Mouse (Mus musculus) embryonic facial prominence, embryonic 13.5 days (tissue): ENCODE data around the gene Cbll1. TPM values are rescaled to one million over a fixed set of nuclear protein-coding genes. Genes with fewer than 3 reads are reported as not detected.

Experiments
- ATAC-seq: fragments of 200-750 bp; cut with Nextera tagmentation; 2 replicates; pipeline ENCODE4 v1.8.0; 2017; ENCODE audit warnings: low read depth; ENCODE audit not compliant: insufficient number of reproducible peaks, insufficient read depth, low FRiP score, low TSS enrichment
- H3K27ac ChIP-seq: fragments of 300-500 bp; sonication (generic); 2 replicates; pipeline ENCODE4 v1.5.1; 2015; ENCODE audit warnings: moderate library complexity, mild to moderate bottlenecking, inconsistent platforms
- H3K27me3 ChIP-seq: fragments of 300-500 bp; sonication (generic); 2 replicates; pipeline ENCODE4 v1.6.1; 2015; ENCODE audit warnings: mild to moderate bottlenecking, inconsistent platforms
- H3K36me3 ChIP-seq: fragments of 300-500 bp; sonication (generic); 2 replicates; pipeline ENCODE4 v1.6.1; 2015; ENCODE audit warnings: mild to moderate bottlenecking, inconsistent platforms
- H3K4me1 ChIP-seq: fragments of 300-500 bp; sonication (generic); 2 replicates; pipeline ENCODE4 v1.6.1; 2015; ENCODE audit warnings: inconsistent platforms
- H3K4me2 ChIP-seq: fragments of 300-500 bp; sonication (generic); 2 replicates; pipeline ENCODE4 v1.6.1; 2015; ENCODE audit warnings: moderate library complexity, mild to moderate bottlenecking, inconsistent platforms
- H3K4me3 ChIP-seq: fragments of 300-500 bp; sonication (generic); 2 replicates; pipeline ENCODE4 v1.5.1; 2015; ENCODE audit warnings: mild to moderate bottlenecking, inconsistent platforms
- H3K9ac ChIP-seq: fragments of 300-500 bp; sonication (generic); 2 replicates; pipeline ENCODE4 v1.6.1; 2015; ENCODE audit warnings: mild to moderate bottlenecking, inconsistent platforms
- H3K9me3 ChIP-seq: fragments of 300-500 bp; sonication (generic); 2 replicates; pipeline ENCODE4 v1.6.1; 2016; ENCODE audit warnings: inconsistent platforms
- WGBS: fragments of 180-500 bp; shearing (Covaris S2); methylation state at CpG from one replicate; pipeline ENCODE4 v1.1.7; 2015; ENCODE audit warnings: mixed read lengths; 5-methylcytosine and 5-hydroxymethylcytosine counted together
- polyA plus RNA-seq: library from polyadenylated mRNA; unstranded; fragments of >200 nt; fragmentation: Nextera tagmentation; extraction: Ambion mirVana; gene quantifications from 2 replicates; pipeline ENCODE4 v1.2.1, GENCODE M21; 2015

The Cbll1 gene
- polyA plus RNA-seq, 1 experiment from 2014 or later, result 15.1 TPM

DNA sequence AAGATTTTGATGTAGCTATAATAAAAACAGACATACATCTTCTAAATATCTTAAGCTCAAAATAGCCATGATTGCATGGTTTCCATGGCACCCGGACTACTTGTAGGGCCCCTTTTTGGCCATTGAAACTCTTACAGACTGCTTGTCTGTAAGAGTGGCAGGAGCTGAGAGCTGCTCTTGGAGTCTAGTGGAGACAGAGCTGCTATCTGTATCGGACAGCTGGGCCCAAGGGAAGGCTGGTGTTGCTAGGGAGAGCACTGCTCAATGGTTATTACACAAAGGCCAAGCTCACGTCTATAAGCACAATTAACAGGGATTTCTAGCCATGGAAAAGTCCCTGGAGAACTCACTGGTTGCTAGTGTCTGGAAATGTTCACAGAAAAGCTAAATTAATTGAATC is 22.0 kb upstream of the Cbll1 start:
- Histone ChIP-seq H3K36me3 (no peaks in the 10 kb centered on the region), H3K9ac (no peak overlapping the region), H3K4me1 (peaks cover 11% of the 10 kb centered on the region; the same call in 1 of the 2 replicates), H3K27ac (no peak overlapping the region), H3K4me2 (no peak overlapping the region), H3K9me3 (no peaks in the 10 kb centered on the region), H3K27me3 (no peaks in the 10 kb centered on the region), H3K4me3 (no peak overlapping the region)
- 70% methylated on average over 3 of the region's 3 CpGs for WGBS
- ATAC-seq, result no peak

DNA sequence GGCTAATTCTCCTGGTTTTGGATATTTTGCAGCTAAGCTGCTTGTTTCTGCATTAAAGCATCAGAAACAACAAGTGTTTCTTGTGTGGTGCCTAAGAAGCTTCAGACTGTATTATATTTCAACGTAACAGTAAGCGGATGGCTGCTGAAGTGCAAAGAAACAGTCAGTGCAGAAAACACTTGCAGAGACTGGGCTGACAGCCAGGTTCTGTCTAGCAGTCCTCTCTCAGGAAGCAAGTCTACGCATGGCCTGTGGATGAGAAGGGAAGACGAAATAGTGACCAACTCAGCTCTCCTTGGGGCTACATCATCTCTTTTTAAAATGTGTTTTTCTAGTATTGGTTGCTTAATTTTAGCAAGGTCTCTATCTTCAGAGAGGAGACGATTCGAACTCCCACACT is 20.7 kb upstream of the Cbll1 start:
- 53% methylated on average over 6 of the region's 6 CpGs for WGBS
- ATAC-seq, result no peak
- H3K27me3 ChIP-seq, result no peaks in the 10 kb centered on the region

DNA sequence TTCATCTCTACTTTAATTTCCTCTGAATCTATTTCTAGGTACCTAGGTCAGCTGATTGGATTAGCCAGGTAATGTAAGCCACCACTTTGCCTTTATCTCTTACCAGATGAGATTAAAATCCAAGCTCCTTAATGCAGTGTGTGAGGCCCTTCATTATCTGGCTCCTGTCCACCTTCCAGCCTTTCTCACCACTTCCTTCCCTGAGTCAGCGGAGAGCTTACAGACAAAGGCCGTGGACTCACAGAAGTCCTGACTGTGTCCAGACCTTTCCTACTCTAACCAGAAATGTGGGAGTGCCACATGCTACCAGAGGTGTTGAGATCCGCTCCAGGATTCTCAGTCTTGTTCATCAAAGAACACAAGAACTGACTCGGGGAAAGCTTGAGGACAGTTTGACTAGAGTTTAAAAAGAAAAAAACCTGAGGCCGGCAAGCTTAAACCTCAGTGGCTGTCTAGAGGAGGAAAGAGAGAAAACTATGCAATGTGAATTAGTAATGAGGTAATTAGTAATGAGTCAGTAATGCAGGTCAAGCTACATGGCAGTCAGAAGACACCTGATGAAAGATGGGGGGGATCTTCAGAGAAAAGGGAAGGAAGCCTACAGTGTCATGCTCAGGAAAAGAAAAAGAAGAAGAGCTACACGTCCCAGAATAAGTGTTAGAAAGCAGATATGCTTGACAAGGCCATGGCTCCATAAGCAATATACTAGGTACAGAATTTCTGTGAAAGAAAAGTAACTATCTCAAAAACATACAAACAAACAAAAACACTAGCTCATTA is 14.5 kb upstream of the Cbll1 start:
- 74% methylated on average over 6 of the region's 6 CpGs for whole genome bisulfite sequencing

More for the DNA sequence above, 20.7 kb upstream of the Cbll1 start:
- no peaks in the 10 kb centered on the region for H3K9me3 ChIP-seq
- no peak overlapping the region for H3K4me3 ChIP-seq
- H3K36me3 ChIP-seq, result no peaks in the 10 kb centered on the region
- no peak overlapping the region for H3K27ac ChIP-seq
- H3K4me2 ChIP-seq, result no peak overlapping the region
- peaks cover 11% of the 10 kb centered on the region; the same call in 1 of the 2 replicates for H3K4me1 ChIP-seq
- no peak overlapping the region for H3K9ac ChIP-seq

DNA sequence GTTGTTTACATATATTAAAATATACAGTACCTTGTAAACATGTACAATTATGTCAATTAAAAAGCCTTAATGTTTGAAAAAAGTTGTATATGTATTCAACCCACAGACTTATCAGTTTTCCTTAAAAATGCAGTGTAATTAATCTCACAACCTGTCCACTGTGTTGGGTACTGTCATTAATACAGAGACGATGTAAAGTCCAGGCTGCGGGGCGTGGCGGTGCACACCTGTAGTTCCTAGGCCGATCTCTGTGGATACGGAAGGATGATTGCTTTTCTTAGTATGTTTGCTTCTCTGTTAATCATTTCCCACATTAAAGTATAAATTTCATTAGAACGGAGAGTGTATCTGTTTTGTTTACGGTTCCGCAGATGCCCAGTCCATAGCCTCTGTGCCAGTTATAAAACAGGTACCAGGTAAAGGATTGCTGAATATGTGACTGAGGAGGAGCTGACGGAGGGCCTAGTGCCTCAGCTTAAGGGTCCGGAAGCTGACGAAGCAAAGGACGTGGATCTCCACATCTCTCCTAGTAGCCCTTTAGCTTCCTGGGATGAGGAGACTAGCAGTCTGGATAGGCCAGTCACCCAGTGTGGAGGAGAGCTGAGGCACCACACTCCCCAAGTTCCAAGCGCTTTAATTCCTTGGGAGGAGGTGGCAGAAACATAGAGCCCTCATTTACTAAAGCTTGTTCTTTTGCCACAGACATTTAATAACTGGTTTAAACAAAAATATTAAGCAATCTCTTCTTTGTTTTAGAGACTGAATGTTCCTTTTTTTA is 13.4 kb upstream of the Cbll1 start:
- H3K4me3 ChIP-seq, result no peak overlapping the region
- no peaks in the 10 kb centered on the region for H3K9me3 ChIP-seq
- no peaks in the 10 kb centered on the region for H3K4me1 ChIP-seq
- H3K4me2 ChIP-seq, result no peak overlapping the region
- 90% methylated on average over 14 of the region's 14 CpGs for WGBS
- no peaks in the 10 kb centered on the region; the same call in 1 of the 2 replicates for H3K27me3 ChIP-seq
- no peak for ATAC-seq
- H3K27ac ChIP-seq, result no peak overlapping the region
- no peak overlapping the region for H3K9ac ChIP-seq
- no peaks in the 10 kb centered on the region for H3K36me3 ChIP-seq

More for the DNA sequence above, 14.5 kb upstream of the Cbll1 start:
- Histone ChIP-seq H3K27me3 (no peaks in the 10 kb centered on the region), H3K9me3 (no peaks in the 10 kb centered on the region), H3K36me3 (no peaks in the 10 kb centered on the region), H3K27ac (no peak overlapping the region), H3K4me3 (no peak overlapping the region), H3K4me2 (no peak overlapping the region), H3K9ac (no peak overlapping the region), H3K4me1 (no peaks in the 10 kb centered on the region)
- no peak for ATAC-seq

DNA sequence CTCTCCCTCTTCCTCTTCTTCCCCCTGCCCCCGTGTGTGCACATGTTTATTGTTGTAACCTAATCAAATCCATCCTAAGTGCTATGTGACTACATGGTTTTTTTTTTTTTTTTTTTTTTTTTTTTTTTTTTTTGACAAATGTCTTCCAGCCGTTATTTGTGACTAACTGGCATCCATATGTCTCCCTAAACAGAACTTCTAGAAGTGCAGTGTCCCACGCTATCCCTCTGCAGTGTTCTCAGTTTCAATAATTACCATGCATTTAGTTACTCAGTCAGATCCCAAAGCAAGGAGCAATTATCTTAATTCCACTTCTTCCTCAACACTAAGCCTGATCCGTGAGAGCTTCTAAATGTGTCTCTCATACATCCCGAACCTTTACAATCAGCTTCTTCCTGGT is 11.8 kb upstream of the Cbll1 start:
- no peak overlapping the region for H3K9ac ChIP-seq
- H3K36me3 ChIP-seq, result no peaks in the 10 kb centered on the region
- 9% methylated on average over 5 of the region's 5 CpGs for WGBS
- H3K27me3 ChIP-seq, result no peaks in the 10 kb centered on the region; the same call in 1 of the 2 replicates
- no peak for ATAC-seq
- H3K4me2 ChIP-seq, result no peak overlapping the region
- no peaks in the 10 kb centered on the region for H3K9me3 ChIP-seq
- H3K27ac ChIP-seq, result no peak overlapping the region
- H3K4me3 ChIP-seq, result no peak overlapping the region
- H3K4me1 ChIP-seq, result no peaks in the 10 kb centered on the region

DNA sequence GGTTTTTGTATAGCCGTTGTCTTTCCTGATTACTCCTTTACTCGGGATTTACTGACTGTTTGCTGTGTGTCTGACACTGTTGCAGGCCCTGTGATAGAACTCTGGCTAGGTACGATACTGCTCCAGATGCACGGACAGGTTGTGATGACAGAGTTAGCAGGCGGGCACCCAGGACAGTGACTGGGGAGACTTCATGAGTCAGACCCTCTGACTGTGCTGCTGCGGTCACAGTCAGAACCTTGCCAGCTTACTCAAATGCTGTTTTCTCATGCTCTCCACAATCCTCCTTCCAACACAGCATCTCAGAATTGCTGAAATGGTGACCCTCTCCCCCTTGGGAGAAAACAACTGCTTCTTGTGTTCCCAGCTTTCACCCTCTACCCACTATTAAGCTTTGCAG is 9.1 kb upstream of the Cbll1 start:
- peaks cover 6% of the 10 kb centered on the region; the same call in 1 of the 2 replicates for H3K27me3 ChIP-seq
- whole genome bisulfite sequencing, result 78% methylated on average over 6 of the region's 6 CpGs
- no peaks in the 10 kb centered on the region for H3K4me1 ChIP-seq
- ATAC-seq, result no peak
- H3K27ac ChIP-seq, result no peak overlapping the region
- H3K9ac ChIP-seq, result no peak overlapping the region
- H3K4me2 ChIP-seq, result no peak overlapping the region
- no peaks in the 10 kb centered on the region for H3K36me3 ChIP-seq
- H3K9me3 ChIP-seq, result no peaks in the 10 kb centered on the region
- H3K4me3 ChIP-seq, result no peak overlapping the region

DNA sequence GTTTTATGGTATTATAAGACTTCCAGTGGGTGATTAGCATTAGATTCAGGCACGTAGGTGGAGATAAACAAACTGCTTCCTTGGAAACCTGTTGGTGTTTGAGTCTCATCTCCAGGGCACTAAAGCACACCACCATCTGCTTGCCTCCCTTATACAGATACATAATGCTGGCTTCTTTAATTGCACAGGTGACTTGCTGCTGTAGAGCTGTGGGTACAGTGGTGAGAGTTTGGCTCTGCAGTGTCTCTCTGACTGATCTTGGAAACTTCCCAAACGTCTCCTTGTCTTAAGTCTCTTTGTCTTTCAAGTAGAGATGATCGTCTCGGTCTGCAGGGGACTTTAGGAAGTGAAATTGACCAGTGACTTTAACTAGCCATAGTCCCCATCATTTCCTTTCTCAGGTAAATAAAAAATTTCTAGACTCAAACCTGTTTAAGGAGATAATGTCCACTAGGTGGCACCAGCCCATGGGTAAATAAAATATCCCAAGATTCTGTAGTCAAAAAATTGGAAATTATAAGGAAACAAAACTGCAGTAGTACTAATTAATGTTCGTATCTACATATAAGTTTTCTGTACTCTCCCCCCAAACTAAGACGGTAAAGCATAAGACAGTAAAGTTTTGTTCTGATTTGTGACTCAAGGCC is 8.4 kb upstream of the Cbll1 start:
- H3K4me1 ChIP-seq, result no peaks in the 10 kb centered on the region
- no peak overlapping the region for H3K9ac ChIP-seq
- H3K27me3 ChIP-seq, result peaks cover 6% of the 10 kb centered on the region; the same call in 1 of the 2 replicates
- ATAC-seq, result no peak
- H3K27ac ChIP-seq, result no peak overlapping the region
- H3K9me3 ChIP-seq, result no peaks in the 10 kb centered on the region
- no peak overlapping the region for H3K4me2 ChIP-seq
- WGBS, result 42% methylated on average over 6 of the region's 6 CpGs
- H3K36me3 ChIP-seq, result no peaks in the 10 kb centered on the region
- no peak overlapping the region for H3K4me3 ChIP-seq

DNA sequence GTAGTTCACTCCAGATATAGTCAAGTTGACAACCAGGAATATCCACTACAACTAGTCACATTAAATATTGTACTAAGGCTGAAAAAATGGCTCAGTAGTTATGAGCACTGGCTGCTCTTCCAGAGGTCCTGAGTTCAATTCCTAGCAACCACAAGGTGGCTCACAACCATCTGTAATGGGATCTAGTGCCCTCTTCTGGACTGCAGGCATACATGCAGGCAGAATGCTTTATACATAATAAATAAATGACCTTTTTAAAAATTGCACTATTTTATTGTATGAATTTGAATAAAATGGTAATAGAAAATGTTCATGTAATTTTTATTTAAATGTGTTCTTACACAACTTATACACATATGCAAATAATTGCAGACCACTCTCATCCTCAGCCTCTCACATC is 3.8 kb upstream of the Cbll1 start:
- Histone ChIP-seq H3K9ac (no peak overlapping the region), H3K4me1 (peaks cover 7% of the 10 kb centered on the region), H3K27ac (no peak overlapping the region), H3K4me2 (no peak overlapping the region), H3K36me3 (no peaks in the 10 kb centered on the region), H3K4me3 (no peak overlapping the region), H3K9me3 (no peaks in the 10 kb centered on the region), H3K27me3 (peaks cover 6% of the 10 kb centered on the region; the same call in 1 of the 2 replicates)
- ATAC-seq, result no peak

DNA sequence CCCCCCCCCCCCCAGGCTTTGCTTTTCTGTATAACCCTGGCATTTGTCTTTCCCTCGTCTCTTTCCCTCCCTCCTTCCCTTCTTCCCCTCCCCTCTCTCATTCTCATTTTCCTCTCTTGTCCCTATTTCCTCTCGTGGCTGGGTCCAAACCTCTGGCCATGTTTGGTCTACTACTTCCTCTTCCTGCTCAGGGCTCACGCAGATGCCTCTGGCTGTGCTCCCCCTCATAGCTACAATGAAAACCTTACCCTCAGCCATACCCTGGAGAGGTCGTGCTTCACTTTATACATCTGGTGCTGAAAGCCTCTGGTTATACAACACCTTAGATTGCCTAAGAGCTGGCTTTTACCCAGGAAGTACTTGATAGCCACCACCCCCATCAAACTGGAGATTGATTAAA is 1.9 kb upstream of the Cbll1 start:
- 55% methylated on average over 4 of the region's 4 CpGs for WGBS
- Histone ChIP-seq H3K9me3 (no peaks in the 10 kb centered on the region), H3K36me3 (no peaks in the 10 kb centered on the region), H3K4me3 (no peak overlapping the region), H3K27me3 (peaks cover 6% of the 10 kb centered on the region; the same call in 1 of the 2 replicates), H3K9ac (no peak overlapping the region), H3K4me2 (no peak overlapping the region), H3K4me1 (peaks cover 14% of the 10 kb centered on the region), H3K27ac (no peak overlapping the region)
- ATAC-seq, result no peak

DNA sequence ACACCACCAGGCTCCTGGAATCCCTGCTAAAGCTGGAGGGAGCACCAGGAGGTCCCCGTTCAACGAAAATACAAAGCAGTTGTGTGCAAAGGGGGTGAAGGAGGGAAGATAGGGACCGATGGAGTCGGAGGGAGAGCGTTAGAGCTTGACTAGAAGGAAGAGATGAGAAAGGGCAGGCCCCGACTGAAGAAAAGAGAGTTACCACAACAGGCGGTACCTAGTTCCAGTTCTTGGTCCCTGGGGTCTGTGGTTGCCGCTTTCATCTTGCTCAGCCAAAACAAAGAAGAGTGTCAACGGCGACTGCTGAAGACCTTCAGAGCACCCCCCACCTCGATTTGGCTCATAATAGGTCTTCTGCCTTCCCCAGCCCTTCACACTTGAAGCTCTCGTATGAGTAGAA is 780 bp upstream of the Cbll1 start:
- peak overlapping the region; percentile 87 for H3K4me2 ChIP-seq
- peaks cover 14% of the 10 kb centered on the region for H3K4me1 ChIP-seq
- WGBS, result 5% methylated on average over 12 of the region's 12 CpGs
- H3K27me3 ChIP-seq, result peaks cover 6% of the 10 kb centered on the region; the same call in 1 of the 2 replicates
- peak overlapping the region; percentile 92 for H3K27ac ChIP-seq
- H3K9ac ChIP-seq, result peak overlapping the region; percentile 92
- H3K9me3 ChIP-seq, result no peaks in the 10 kb centered on the region
- no peaks in the 10 kb centered on the region for H3K36me3 ChIP-seq
- no peak for ATAC-seq
- H3K4me3 ChIP-seq, result peak overlapping the region; percentile 90

DNA sequence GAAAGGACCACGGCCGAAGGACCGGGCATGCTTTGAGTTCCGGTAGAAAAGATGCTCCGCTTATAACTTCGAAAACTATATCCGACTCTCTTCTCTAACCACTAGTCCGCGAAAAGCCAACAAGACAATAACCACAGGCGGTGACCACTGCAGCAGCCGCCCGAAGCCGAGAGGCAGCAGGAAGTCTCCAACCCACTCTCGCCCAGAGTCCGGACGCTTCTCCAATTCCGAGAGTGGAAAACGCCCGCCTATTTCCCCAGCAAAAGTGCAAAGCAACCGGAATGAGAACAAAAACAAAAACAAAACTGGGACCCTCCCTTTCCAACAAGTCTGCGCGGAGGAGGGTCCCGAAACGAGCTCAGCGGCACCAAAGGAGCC is 491 bp downstream of the Cbll1 start:
- Histone ChIP-seq H3K4me1 (peaks cover 14% of the 10 kb centered on the region), H3K4me2 (peak overlapping the region; percentile 87), H3K27me3 (no peaks in the 10 kb centered on the region), H3K36me3 (peaks cover 6% of the 10 kb centered on the region), H3K9me3 (no peaks in the 10 kb centered on the region), H3K27ac (peak overlapping the region; percentile 92), H3K9ac (peak overlapping the region; percentile 92), H3K4me3 (peak overlapping the region; percentile 90)
- under 1% methylated on average over 25 of the region's 25 CpGs for WGBS
- no peak for ATAC-seq
